Mouse (Mus musculus) embryonic facial prominence, embryonic 11.5 days (tissue): ENCODE data around the gene Nrxn1. TPM values are rescaled to one million over a fixed set of nuclear protein-coding genes. Genes with fewer than 3 reads are reported as not detected.

Experiments used
- ATAC-seq: fragments of 200-750 bp; cut with Nextera tagmentation; replicated peaks from 2 replicates; pipeline ENCODE4 v1.8.0; 2017; ENCODE audit warnings: low read depth; ENCODE audit not compliant: insufficient number of reproducible peaks, low FRiP score, low TSS enrichment
- DNase-seq: peaks from one replicate; pipeline ENCODE4 v3.0.0-alpha.2; 2015; ENCODE audit warnings: low spot score
- H3K27ac ChIP-seq: fragments of 300-500 bp; sonication (generic); replicated peaks from 2 replicates; pipeline ENCODE4 v1.5.1; 2014; ENCODE audit warnings: mild to moderate bottlenecking, low read depth, low read length, control low read depth
- H3K27me3 ChIP-seq: fragments of 300-500 bp; sonication (generic); 2 replicates; pipeline ENCODE4 v1.6.1; 2014; ENCODE audit warnings: mild to moderate bottlenecking, low read length, moderate library complexity, mixed read lengths; ENCODE audit not compliant: control insufficient read depth, insufficient read depth
- H3K36me3 ChIP-seq: fragments of 300-500 bp; sonication (generic); replicated peaks from 2 replicates; pipeline ENCODE4 v1.6.1; 2014; ENCODE audit warnings: low read depth, mild to moderate bottlenecking, low read length, moderate library complexity, mixed read lengths; ENCODE audit not compliant: control insufficient read depth, insufficient read depth
- H3K4me1 ChIP-seq: fragments of 300-500 bp; sonication (generic); 2 replicates; pipeline ENCODE4 v1.6.1; 2014; ENCODE audit warnings: low read length, mixed read lengths; ENCODE audit not compliant: control insufficient read depth, insufficient read depth
- H3K4me2 ChIP-seq: fragments of 300-500 bp; sonication (generic); 2 replicates; pipeline ENCODE4 v1.6.1; 2014; ENCODE audit warnings: low read depth, mild to moderate bottlenecking, control low read depth, low read length, moderate library complexity
- H3K4me3 ChIP-seq: fragments of 300-500 bp; sonication (generic); 2 replicates; pipeline ENCODE4 v1.5.1; 2014; ENCODE audit warnings: low read depth, low read length, control low read depth
- H3K9ac ChIP-seq: fragments of 300-500 bp; sonication (generic); replicated peaks from 2 replicates; pipeline ENCODE4 v1.6.1; 2014; ENCODE audit warnings: mild to moderate bottlenecking, control low read depth, low read length
- H3K9me3 ChIP-seq: fragments of 300-500 bp; sonication (generic); replicated peaks from 2 replicates; pipeline ENCODE4 v1.6.1; 2016; ENCODE audit warnings: mild to moderate bottlenecking, low read length, inconsistent platforms, mixed read lengths; ENCODE audit not compliant: control insufficient read depth
- WGBS: fragments of 180-500 bp; shearing (Covaris S2); extraction: QIAGEN DNeasy Blood & Tissue Kit; methylation state at CpG from one replicate; pipeline ENCODE4 v1.1.7; 2014; 5-methylcytosine and 5-hydroxymethylcytosine counted together
- polyA plus RNA-seq: library from polyadenylated mRNA; unstranded; fragments of >200 nt; fragmentation: Nextera tagmentation; extraction: Ambion mirVana; gene quantifications from 2 replicates; pipeline ENCODE4 v1.2.1, GENCODE M21; 2014

Nrxn1 gene
- polyA plus RNA-seq, 1 experiment from 2014 or later = 4.6 TPM

- H3K36me3 ChIP-seq = no peaks in the 10 kb centered on the region
- WGBS = 75% methylated on average over 1 of the region's 1 CpGs
These were observed 965.3 kb downstream of the Nrxn1 start for GRCm38 (mm10) chr17:90127561-90127960.

GRCm38 (mm10) chr17:90122796-90123481 is 969.9 kb downstream of the Nrxn1 start:
- Histone ChIP-seq H3K27ac (no peak overlapping the region), H3K4me2 (no peak overlapping the region), H3K27me3 (no peaks in the 10 kb centered on the region), H3K4me3 (no peak overlapping the region), H3K9ac (no peak overlapping the region), H3K36me3 (no peaks in the 10 kb centered on the region), H3K9me3 (no peaks in the 10 kb centered on the region), H3K4me1 (no peaks in the 10 kb centered on the region)
- WGBS = 82% methylated on average over 5 of the region's 5 CpGs
- no peak for DNase-seq
- no peak for ATAC-seq

More at GRCm38 (mm10) chr17:90127561-90127960, 965.3 kb downstream of the Nrxn1 start:
- no peak overlapping the region for H3K27ac ChIP-seq
- no peaks in the 10 kb centered on the region for H3K4me1 ChIP-seq
- no peaks in the 10 kb centered on the region for H3K9me3 ChIP-seq
- ATAC-seq = no peak
- H3K9ac ChIP-seq = no peak overlapping the region
- DNase-seq = no peak
- H3K4me3 ChIP-seq = no peak overlapping the region
- no peak overlapping the region for H3K4me2 ChIP-seq
- no peaks in the 10 kb centered on the region for H3K27me3 ChIP-seq

- ATAC-seq (no peak), DNase-seq (no peak)
- Histone ChIP-seq H3K27ac (no peak overlapping the region), H3K9ac (no peak overlapping the region), H3K4me2 (no peak overlapping the region), H3K9me3 (no peaks in the 10 kb centered on the region), H3K36me3 (no peaks in the 10 kb centered on the region), H3K4me3 (no peak overlapping the region), H3K27me3 (no peaks in the 10 kb centered on the region), H3K4me1 (no peaks in the 10 kb centered on the region)
- 86% methylated on average over 2 of the region's 2 CpGs for WGBS
These were observed 976.6 kb downstream of the Nrxn1 start for GRCm38 (mm10) chr17:90116241-90116640.

GRCm38 (mm10) chr17:90094999-90095398 is 997.9 kb downstream of the Nrxn1 start:
- Histone ChIP-seq H3K9ac (no peak overlapping the region), H3K36me3 (no peaks in the 10 kb centered on the region), H3K4me2 (no peak overlapping the region), H3K27ac (no peak overlapping the region), H3K4me1 (no peaks in the 10 kb centered on the region), H3K27me3 (no peaks in the 10 kb centered on the region), H3K9me3 (no peaks in the 10 kb centered on the region), H3K4me3 (no peak overlapping the region)
- no peak for ATAC-seq
- WGBS = 86% methylated on average over 3 of the region's 3 CpGs
- no peak for DNase-seq

- H3K4me1 ChIP-seq = no peaks in the 10 kb centered on the region; the same call in 1 of the 2 replicates
- H3K4me3 ChIP-seq = peak overlapping the region; percentile 33
- no peak overlapping the region for H3K27ac ChIP-seq
- peak; percentile 100 for ATAC-seq
- WGBS = 4% methylated on average over 12 of the region's 12 CpGs
- H3K9ac ChIP-seq = peak overlapping the region; percentile 46
- no peaks in the 10 kb centered on the region for H3K36me3 ChIP-seq
- H3K4me2 ChIP-seq = peak overlapping the region; percentile 48
- peak; percentile 81 for DNase-seq
- H3K27me3 ChIP-seq = no peaks in the 10 kb centered on the region
- H3K9me3 ChIP-seq = no peaks in the 10 kb centered on the region
These were observed 1004.6 kb downstream of the Nrxn1 start for GRCm38 (mm10) chr17:90088314-90088650.

- Histone ChIP-seq H3K27ac (no peak overlapping the region), H3K9ac (no peak overlapping the region), H3K36me3 (no peaks in the 10 kb centered on the region), H3K27me3 (no peaks in the 10 kb centered on the region), H3K4me2 (peak overlapping the region; percentile 48), H3K9me3 (no peaks in the 10 kb centered on the region), H3K4me3 (peak overlapping the region; percentile 33), H3K4me1 (no peaks in the 10 kb centered on the region; the same call in 1 of the 2 replicates)
- WGBS = 64% methylated on average over 11 of the region's 11 CpGs
- ATAC-seq (peak; percentile 64), DNase-seq (no peak)
These were observed 1005.1 kb downstream of the Nrxn1 start for GRCm38 (mm10) chr17:90087616-90088313.

- DNase-seq (no peak), ATAC-seq (peak; percentile 82)
- Histone ChIP-seq H3K27me3 (no peaks in the 10 kb centered on the region), H3K9me3 (no peaks in the 10 kb centered on the region), H3K9ac (no peak overlapping the region), H3K4me3 (no peak overlapping the region), H3K4me1 (no peaks in the 10 kb centered on the region; the same call in 1 of the 2 replicates), H3K36me3 (no peaks in the 10 kb centered on the region), H3K27ac (no peak overlapping the region), H3K4me2 (no peak overlapping the region)
- WGBS = 15% methylated on average over 1 of the region's 1 CpGs
These were observed 1006.0 kb downstream of the Nrxn1 start for GRCm38 (mm10) chr17:90086826-90087225.

GRCm38 (mm10) chr17:90079003-90079402 is 1013.9 kb downstream of the Nrxn1 start:
- ATAC-seq (no peak), DNase-seq (no peak)
- H3K4me2 ChIP-seq = no peak overlapping the region
- no peaks in the 10 kb centered on the region for H3K9me3 ChIP-seq
- H3K27me3 ChIP-seq = no peaks in the 10 kb centered on the region
- H3K9ac ChIP-seq = no peak overlapping the region
- no peaks in the 10 kb centered on the region for H3K4me1 ChIP-seq
- WGBS = 63% methylated on average over 6 of the region's 6 CpGs
- no peaks in the 10 kb centered on the region for H3K36me3 ChIP-seq
- H3K4me3 ChIP-seq = no peak overlapping the region
- H3K27ac ChIP-seq = no peak overlapping the region
